Mouse (Mus musculus) limb, embryonic 14.5 days (tissue): ENCODE results near the gene Slc9b1. TPM values are rescaled to one million over a fixed set of nuclear protein-coding genes. Genes with fewer than 3 reads are reported as not detected.

Experiments used
- ATAC-seq: fragments of 200-750 bp; cut with Nextera tagmentation; 2 replicates; pipeline ENCODE4 v1.8.0; 2017; ENCODE audit warnings: low read depth, moderate number of reproducible peaks, moderate TSS enrichment; ENCODE audit not compliant: low FRiP score
- DNase-seq: peaks from one replicate; pipeline ENCODE4 v3.0.0-alpha.2; 2015; ENCODE audit warnings: low spot score
- H3K27ac ChIP-seq: fragments of 300-500 bp; sonication (generic); replicated peaks from 2 replicates; pipeline ENCODE4 v1.5.1; 2014; ENCODE audit warnings: low read depth, mild to moderate bottlenecking, low read length, moderate library complexity, mixed read lengths
- H3K27me3 ChIP-seq: fragments of 300-500 bp; sonication (generic); 2 replicates; pipeline ENCODE4 v1.6.1; 2014; ENCODE audit warnings: low read length, mixed read lengths; ENCODE audit not compliant: control insufficient read depth, insufficient read depth
- H3K36me3 ChIP-seq: fragments of 300-500 bp; sonication (generic); 2 replicates; pipeline ENCODE4 v1.6.1; 2014; ENCODE audit warnings: mild to moderate bottlenecking, low read length, moderate library complexity, mixed read lengths; ENCODE audit not compliant: control insufficient read depth, insufficient read depth
- H3K4me1 ChIP-seq: fragments of 300-500 bp; sonication (generic); 2 replicates; pipeline ENCODE4 v1.6.1; 2014; ENCODE audit warnings: antibody characterized with exemption, low read length, mixed read lengths; ENCODE audit not compliant: control insufficient read depth, insufficient read depth
- H3K4me2 ChIP-seq: fragments of 300-500 bp; sonication (generic); replicated peaks from 2 replicates; pipeline ENCODE4 v1.6.1; 2014; ENCODE audit warnings: low read depth, mild to moderate bottlenecking, low read length, moderate library complexity; ENCODE audit not compliant: severe bottlenecking
- H3K4me3 ChIP-seq: fragments of 300-500 bp; sonication (generic); replicated peaks from 2 replicates; pipeline ENCODE4 v1.5.1; 2014; ENCODE audit warnings: low read length
- H3K9ac ChIP-seq: fragments of 300-500 bp; sonication (generic); 2 replicates; pipeline ENCODE4 v1.6.1; 2014; ENCODE audit warnings: mild to moderate bottlenecking, low read depth, low read length, moderate library complexity; ENCODE audit not compliant: severe bottlenecking
- H3K9me3 ChIP-seq: fragments of 300-500 bp; sonication (generic); 2 replicates; pipeline ENCODE4 v1.6.1; 2016; ENCODE audit warnings: low read length; ENCODE audit not compliant: control insufficient read depth
- POLR2A ChIP-seq: fragments of 200-500 bp; IDR thresholded peaks from 2 replicates; pipeline ENCODE4 v1.8.0; 2012; ENCODE audit warnings: inconsistent platforms, mild to moderate bottlenecking, moderate library complexity, borderline replicate concordance; ENCODE audit not compliant: insufficient read depth, insufficient read length; ENCODE audit errors: extremely low read depth
- WGBS: fragments of 180-500 bp; shearing (Covaris S2); extraction: QIAGEN DNeasy Blood & Tissue Kit; methylation state at CpG from one replicate; pipeline ENCODE4 v1.1.7; 2014; 5-methylcytosine and 5-hydroxymethylcytosine counted together
- polyA plus RNA-seq, 2 experiments: library from polyadenylated mRNA; depleted of rRNA in 1 of 2; stranded (reverse) in 1 of 2; unstranded in 1 of 2; fragments of >200 nt; fragmentation: Nextera tagmentation in 1 of 2; extraction: Ambion mirVana in 1 of 2; gene quantifications; 2 replicates each; pipeline versions ENCODE4 v1.2.1 to v1.2.3; 2012 to 2014

Gene Slc9b1
- polyA plus RNA-seq, 2 experiments = 0.18 TPM; not detected in 1

GRCm38 (mm10) chr3:135318331-135318730 is 29.5 kb upstream of the Slc9b1 start:
- no peaks in the 10 kb centered on the region for H3K4me1 ChIP-seq
- H3K27ac ChIP-seq = no peak overlapping the region
- no peaks in the 10 kb centered on the region for H3K27me3 ChIP-seq
- DNase-seq (no peak), ATAC-seq (no peak)
- peaks cover 5% of the 10 kb centered on the region; the same call in 1 of the 2 replicates for H3K9me3 ChIP-seq
- 88% methylated on average over 11 of the region's 11 CpGs for whole genome bisulfite sequencing
- no peak overlapping the region for H3K9ac ChIP-seq
- no peak overlapping the region for H3K4me3 ChIP-seq
- H3K4me2 ChIP-seq = no peak overlapping the region
- TF ChIP-seq POLR2A = no peak
- H3K36me3 ChIP-seq = no peaks in the 10 kb centered on the region

GRCm38 (mm10) chr3:135324354-135324753 is 23.5 kb upstream of the Slc9b1 start:
- ATAC-seq (no peak), DNase-seq (no peak)
- H3K4me3 ChIP-seq = no peak overlapping the region
- no peak overlapping the region for H3K9ac ChIP-seq
- TF ChIP-seq POLR2A = no peak
- H3K36me3 ChIP-seq = no peaks in the 10 kb centered on the region
- no peak overlapping the region for H3K4me2 ChIP-seq
- 67% methylated on average over 6 of the region's 6 CpGs for WGBS
- no peaks in the 10 kb centered on the region for H3K4me1 ChIP-seq
- no peak overlapping the region for H3K27ac ChIP-seq
- no peaks in the 10 kb centered on the region for H3K9me3 ChIP-seq
- no peaks in the 10 kb centered on the region for H3K27me3 ChIP-seq

- Histone ChIP-seq H3K27ac (no peak overlapping the region), H3K36me3 (no peaks in the 10 kb centered on the region), H3K4me1 (no peaks in the 10 kb centered on the region), H3K4me2 (no peak overlapping the region), H3K9ac (no peak overlapping the region), H3K27me3 (no peaks in the 10 kb centered on the region), H3K4me3 (no peak overlapping the region), H3K9me3 (no peaks in the 10 kb centered on the region)
- DNase-seq (no peak), ATAC-seq (no peak)
- 80% methylated on average over 6 of the region's 6 CpGs for WGBS
- TF ChIP-seq POLR2A = no peak
Measured at GRCm38 (mm10) chr3:135327176-135327575, 20.7 kb upstream of the Slc9b1 start.

GRCm38 (mm10) chr3:135327601-135328000 is 20.2 kb upstream of the Slc9b1 start:
- Histone ChIP-seq H3K9me3 (no peaks in the 10 kb centered on the region), H3K4me2 (no peak overlapping the region), H3K27ac (no peak overlapping the region), H3K9ac (no peak overlapping the region), H3K4me3 (no peak overlapping the region), H3K27me3 (no peaks in the 10 kb centered on the region), H3K36me3 (no peaks in the 10 kb centered on the region), H3K4me1 (no peaks in the 10 kb centered on the region)
- no peak for TF ChIP-seq POLR2A
- WGBS = 55% methylated on average over 2 of the region's 2 CpGs
- ATAC-seq (no peak), DNase-seq (no peak)

- H3K9ac ChIP-seq = no peak overlapping the region
- peak; percentile 9 for DNase-seq
- WGBS = 45% methylated on average over 3 of the region's 3 CpGs
Measured at GRCm38 (mm10) chr3:135328560-135328959, 19.3 kb upstream of the Slc9b1 start.

GRCm38 (mm10) chr3:135332691-135333090 is 15.1 kb upstream of the Slc9b1 start:
- no peak overlapping the region for H3K4me2 ChIP-seq
- DNase-seq = no peak
- no peak for TF ChIP-seq POLR2A
- H3K9ac ChIP-seq = no peak overlapping the region
- H3K4me3 ChIP-seq = no peak overlapping the region
- H3K36me3 ChIP-seq = no peaks in the 10 kb centered on the region
- no peaks in the 10 kb centered on the region for H3K4me1 ChIP-seq
- H3K9me3 ChIP-seq = no peaks in the 10 kb centered on the region
- no peak for ATAC-seq
- H3K27me3 ChIP-seq = no peaks in the 10 kb centered on the region
- no peak overlapping the region for H3K27ac ChIP-seq

More at GRCm38 (mm10) chr3:135328560-135328959, 19.3 kb upstream of the Slc9b1 start:
- no peak for ATAC-seq
- no peak overlapping the region for H3K4me2 ChIP-seq
- H3K36me3 ChIP-seq = no peaks in the 10 kb centered on the region
- no peak overlapping the region for H3K27ac ChIP-seq
- no peaks in the 10 kb centered on the region for H3K27me3 ChIP-seq
- TF ChIP-seq POLR2A = no peak
- H3K4me3 ChIP-seq = no peak overlapping the region
- no peaks in the 10 kb centered on the region for H3K9me3 ChIP-seq
- H3K4me1 ChIP-seq = no peaks in the 10 kb centered on the region
